Mouse (Mus musculus): Measurements from ENCODE around the gene 4930590J08Rik. TPM values are rescaled to one million over a fixed set of nuclear protein-coding genes. Genes with fewer than 3 reads are reported as not detected.
"Not testable (repeated sequence)": the region's sequence is repeated elsewhere in the genome, so short reads cannot be mapped to it uniquely, and the experiment has no call there.

Gene 4930590J08Rik
- polyA plus RNA-seq (2012; ENCODE audit: insufficient read depth, low replicate concordance), result 0.03 and 2.0 TPM in 2 replicates

DNA sequence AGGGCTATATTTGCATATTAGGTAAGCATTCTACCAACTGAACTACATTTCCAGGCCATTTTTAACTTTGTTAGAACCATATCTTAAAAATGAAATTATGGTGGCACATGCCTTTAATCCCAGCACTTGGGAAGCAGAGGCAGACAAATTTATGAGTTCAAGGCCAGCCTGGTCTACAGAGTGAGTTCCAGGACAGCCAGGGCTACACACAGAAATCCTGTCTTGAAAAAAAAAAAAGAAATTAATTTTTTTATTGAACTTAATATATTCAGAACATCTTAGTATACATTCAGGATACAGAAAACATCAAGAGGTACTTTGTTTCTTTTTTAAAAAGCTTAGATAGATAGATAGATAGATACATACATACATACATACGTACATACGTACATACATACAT, at the start of gene 4930590J08Rik:
Gene 4930590J08Rik, plus strand, starts transcription at position 301 of the 400 bp plus-strand sequence.
- H3K36me3 ChIP-seq (replicated peaks; ENCODE audit: low read length), result peaks cover 64% of the 10 kb centered on the region

DNA sequence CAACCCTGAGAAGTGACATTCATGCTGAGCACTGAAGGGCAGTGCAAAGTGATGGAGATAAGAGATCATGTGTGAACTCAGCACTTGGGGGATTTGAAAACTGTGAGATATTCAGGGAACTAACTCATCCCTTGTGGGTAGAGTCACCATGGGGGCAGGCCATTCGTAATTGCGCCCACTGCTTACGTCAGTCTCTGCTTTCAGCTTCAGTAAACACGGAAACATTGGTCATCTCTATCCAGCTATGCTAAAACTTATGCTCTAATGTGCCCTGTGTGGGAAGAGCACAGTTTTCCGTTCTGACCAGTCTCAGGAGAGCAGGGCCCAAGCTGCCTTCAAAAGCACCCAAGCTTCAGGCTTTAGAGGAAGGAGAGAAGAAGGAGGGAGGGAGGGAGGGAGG, 44.3 kb upstream of the 4930590J08Rik start:
- H3K36me3 ChIP-seq (replicated peaks; ENCODE audit: low read length), result no peaks in the 10 kb centered on the region
- H3K4me3 ChIP-seq (replicated peaks), result no peak overlapping the region
- H3K4me1 ChIP-seq, result no peaks in the 10 kb centered on the region; the same call in 1 of the 2 replicates
- H3K9me3 ChIP-seq, result peaks cover 9% of the 10 kb centered on the region
- H3K27me3 ChIP-seq (replicated peaks), result peaks cover 69% of the 10 kb centered on the region
- TF ChIP-seq GATA1 (IDR thresholded peaks at IDR 0.05; ENCODE audit: borderline replicate concordance, low read length), result no peak
- TF ChIP-seq FLI1 (IDR thresholded peaks at IDR 0.05; ENCODE audit: low read length), result no peak

More for the DNA sequence above, at the start of gene 4930590J08Rik:
- H3K9me3 ChIP-seq; H3K4me1 ChIP-seq; H3K27me3 ChIP-seq (replicated peaks); H3K4me3 ChIP-seq (replicated peaks): not testable (repeated sequence)

DNA sequence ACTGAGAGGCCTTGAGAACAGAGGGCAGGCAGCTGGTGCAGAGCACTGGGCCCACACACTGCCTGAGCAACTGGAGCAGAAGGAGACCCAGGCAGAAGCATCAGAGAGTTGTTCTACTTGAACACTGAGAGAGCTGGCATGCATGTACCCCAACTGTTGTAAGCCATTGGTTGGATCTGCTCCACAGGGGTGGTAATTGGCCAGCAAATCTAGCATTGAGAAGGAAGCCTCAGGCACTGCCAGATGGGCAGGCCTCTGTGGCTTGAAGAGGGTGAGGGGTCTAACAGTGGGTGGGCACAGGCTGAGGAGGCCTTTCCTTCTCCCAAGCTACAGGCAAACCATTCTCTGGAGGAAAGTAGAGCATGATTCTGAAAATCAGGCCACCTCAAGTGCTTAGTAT, 39.8 kb upstream of the 4930590J08Rik start:
- Histone ChIP-seq H3K9me3 (peaks cover 9% of the 10 kb centered on the region), H3K4me1 (peaks cover 22% of the 10 kb centered on the region), H3K27me3 (replicated peaks) (peaks cover 52% of the 10 kb centered on the region), H3K36me3 (replicated peaks; ENCODE audit: low read length) (no peaks in the 10 kb centered on the region), H3K4me3 (replicated peaks) (no peak overlapping the region)
- no peak for TF ChIP-seq FLI1 (IDR thresholded peaks at IDR 0.05; ENCODE audit: low read length)
- TF ChIP-seq GATA1 (IDR thresholded peaks at IDR 0.05; ENCODE audit: borderline replicate concordance, low read length), result no peak

DNA sequence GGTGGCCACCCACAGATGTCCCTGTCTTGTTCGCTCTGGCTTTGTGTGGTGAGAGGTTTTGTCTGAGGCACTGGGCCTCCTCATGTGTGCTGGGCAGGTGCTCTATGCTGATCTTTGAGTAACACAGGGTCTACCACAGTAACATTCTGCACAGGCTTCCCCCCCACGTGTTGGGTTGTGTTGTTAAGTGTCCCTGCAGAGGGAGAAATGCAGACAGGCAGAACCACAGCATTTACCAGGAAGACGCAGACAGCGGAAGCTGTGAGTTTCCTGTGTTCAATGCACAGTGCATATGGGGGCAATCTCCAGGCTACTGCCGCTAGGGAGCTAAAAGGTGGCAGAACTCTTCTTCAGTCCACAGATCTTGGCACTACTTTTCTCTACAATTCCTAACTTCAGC, 38.0 kb upstream of the 4930590J08Rik start:
- Histone ChIP-seq H3K27me3 (replicated peaks) (peaks cover 51% of the 10 kb centered on the region), H3K4me1 (peaks cover 25% of the 10 kb centered on the region), H3K4me3 (replicated peaks) (no peak overlapping the region), H3K9me3 (peaks cover 5% of the 10 kb centered on the region), H3K36me3 (replicated peaks; ENCODE audit: low read length) (no peaks in the 10 kb centered on the region)
- TF ChIP-seq FLI1 (IDR thresholded peaks at IDR 0.05; ENCODE audit: low read length), result no peak
- no peak for TF ChIP-seq GATA1 (IDR thresholded peaks at IDR 0.05; ENCODE audit: borderline replicate concordance, low read length)

DNA sequence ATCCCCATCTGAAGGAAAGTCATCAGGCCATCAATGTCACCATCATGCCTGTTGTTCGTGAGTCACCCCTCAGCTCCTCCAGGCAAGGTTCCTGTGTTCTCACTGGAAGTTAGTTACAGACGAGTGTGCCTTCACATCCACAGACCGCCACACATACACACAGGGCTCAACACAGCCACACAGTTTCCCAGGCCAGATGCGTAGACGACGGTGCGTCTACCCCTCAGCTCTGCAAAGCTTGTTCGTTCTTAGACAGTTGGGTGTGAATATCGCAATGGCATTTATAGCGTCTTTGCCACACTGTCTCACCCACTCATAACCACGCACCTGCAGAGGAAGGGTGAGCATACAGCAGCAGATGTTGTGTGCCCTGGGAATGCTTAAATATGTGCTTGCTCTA, 37.0 kb upstream of the 4930590J08Rik start:
- TF ChIP-seq FLI1 (IDR thresholded peaks at IDR 0.05; ENCODE audit: low read length) (no peak), GATA1 (IDR thresholded peaks at IDR 0.05; ENCODE audit: borderline replicate concordance, low read length) (no peak)
- Histone ChIP-seq H3K36me3 (replicated peaks; ENCODE audit: low read length) (no peaks in the 10 kb centered on the region), H3K27me3 (replicated peaks) (peaks cover 55% of the 10 kb centered on the region)

DNA sequence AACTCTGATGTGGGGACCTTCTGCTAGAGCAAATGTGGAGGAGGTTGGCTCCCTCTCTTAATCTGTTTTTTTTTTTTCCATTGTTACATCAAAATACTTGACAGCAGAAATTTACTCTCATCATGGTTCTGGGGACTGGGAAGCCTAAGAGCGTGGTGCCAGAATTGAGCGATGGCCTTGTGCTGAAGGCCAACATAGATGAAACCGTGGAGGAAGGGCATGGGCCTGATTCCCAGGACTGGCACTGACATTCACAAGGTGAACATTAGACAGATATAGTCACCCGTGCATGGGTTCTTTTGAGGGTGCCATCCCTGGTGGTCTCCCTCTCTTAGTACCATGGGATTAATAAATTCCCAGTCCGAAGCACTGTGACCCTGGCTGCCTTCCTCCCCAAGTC, 34.5 kb upstream of the 4930590J08Rik start:
- Histone ChIP-seq H3K27me3 (replicated peaks) (peaks cover 53% of the 10 kb centered on the region), H3K36me3 (replicated peaks; ENCODE audit: low read length) (no peaks in the 10 kb centered on the region), H3K4me3 (replicated peaks) (no peak overlapping the region), H3K9me3 (peaks cover 5% of the 10 kb centered on the region), H3K4me1 (peaks cover 38% of the 10 kb centered on the region)
- no peak for TF ChIP-seq GATA1 (IDR thresholded peaks at IDR 0.05; ENCODE audit: borderline replicate concordance, low read length)
- no peak for TF ChIP-seq FLI1 (IDR thresholded peaks at IDR 0.05; ENCODE audit: low read length)

More for the DNA sequence above, 37.0 kb upstream of the 4930590J08Rik start:
- Histone ChIP-seq H3K4me1 (peaks cover 27% of the 10 kb centered on the region), H3K4me3 (replicated peaks) (peak overlapping the region; percentile 6), H3K9me3 (peaks cover 1% of the 10 kb centered on the region)

DNA sequence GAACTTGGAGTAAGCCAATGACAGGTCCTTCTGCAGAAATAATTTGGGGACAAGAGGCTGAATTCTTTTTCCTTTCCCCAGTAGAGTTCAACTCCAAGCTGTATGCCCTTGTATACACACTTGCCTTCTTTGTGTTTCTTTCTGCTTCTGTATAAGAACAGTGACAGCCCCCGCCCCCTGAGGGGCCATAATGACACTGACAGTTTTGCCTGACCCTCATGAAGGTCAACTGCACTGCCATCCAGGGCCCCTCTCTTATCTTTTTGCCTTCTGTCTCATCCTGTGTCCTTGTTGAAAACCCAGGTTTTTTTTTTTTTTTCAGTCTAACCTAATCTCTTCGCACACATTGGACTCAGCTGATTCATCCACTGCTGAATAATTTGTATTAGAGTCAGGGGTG, 29.8 kb upstream of the 4930590J08Rik start:
- Histone ChIP-seq H3K4me3 (replicated peaks) (no peak overlapping the region), H3K27me3 (replicated peaks) (peaks cover 33% of the 10 kb centered on the region), H3K9me3 (peaks cover 5% of the 10 kb centered on the region), H3K36me3 (replicated peaks; ENCODE audit: low read length) (no peaks in the 10 kb centered on the region), H3K4me1 (peaks cover 31% of the 10 kb centered on the region)
- TF ChIP-seq FLI1 (IDR thresholded peaks at IDR 0.05; ENCODE audit: low read length) (no peak), GATA1 (IDR thresholded peaks at IDR 0.05; ENCODE audit: borderline replicate concordance, low read length) (no peak)

DNA sequence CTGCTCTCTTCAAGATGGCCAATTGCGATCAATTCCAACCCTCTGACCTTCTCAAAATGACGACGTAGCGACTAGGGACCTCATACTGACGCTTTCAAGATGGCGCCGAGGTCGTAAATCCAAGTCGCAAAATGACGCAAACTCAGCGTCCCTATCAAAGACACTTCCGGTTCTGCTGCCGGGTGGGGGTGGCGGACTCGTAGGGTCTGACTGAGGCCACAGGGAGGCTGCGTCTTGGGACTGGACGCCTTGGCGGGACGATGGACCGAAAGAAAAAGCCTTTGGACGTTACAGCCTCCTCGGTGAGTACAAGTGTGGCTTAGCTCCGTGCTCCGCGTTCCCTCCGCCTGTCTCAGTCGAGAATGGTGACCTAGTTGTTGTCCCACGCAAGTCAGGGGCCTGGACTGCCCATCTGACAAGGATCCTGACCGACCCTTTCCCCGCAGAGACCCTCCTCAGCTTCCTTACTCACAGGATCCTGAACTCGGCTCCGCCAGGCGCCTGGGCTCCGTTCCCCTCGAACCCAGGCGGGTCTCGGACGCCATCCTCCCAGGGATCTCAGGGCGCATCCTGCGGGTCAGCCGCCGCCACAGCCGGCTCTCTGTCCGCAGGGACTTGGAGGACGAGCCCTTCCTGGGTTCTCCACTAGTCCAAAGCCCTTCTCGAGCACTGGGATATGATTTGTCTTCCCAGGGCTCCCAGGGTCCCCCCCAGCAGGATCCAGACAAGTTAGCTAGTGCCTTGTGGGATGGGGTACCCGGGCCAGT, 24.5 kb upstream of the 4930590J08Rik start, which contains the start of gene Ccdc174:
Gene Ccdc174, plus strand, starts transcription at position 169 of the 767 bp plus-strand sequence.
- H3K4me1 ChIP-seq, result peaks cover 39% of the 10 kb centered on the region
- peak within 1 kb of the TSS; percentile 96 for H3K4me3 ChIP-seq (replicated peaks)
- H3K36me3 ChIP-seq (replicated peaks; ENCODE audit: low read length), result peaks cover 29% of the 10 kb centered on the region
- TF ChIP-seq FLI1 (IDR thresholded peaks at IDR 0.05; ENCODE audit: low read length) (peak; percentile 50; the same call in 1 of the 2 replicates), GATA1 (IDR thresholded peaks at IDR 0.05; ENCODE audit: borderline replicate concordance, low read length) (no peak)
- H3K9me3 ChIP-seq, result no peaks in the 10 kb centered on the region
- H3K27me3 ChIP-seq (replicated peaks), result peaks cover 2% of the 10 kb centered on the region

DNA sequence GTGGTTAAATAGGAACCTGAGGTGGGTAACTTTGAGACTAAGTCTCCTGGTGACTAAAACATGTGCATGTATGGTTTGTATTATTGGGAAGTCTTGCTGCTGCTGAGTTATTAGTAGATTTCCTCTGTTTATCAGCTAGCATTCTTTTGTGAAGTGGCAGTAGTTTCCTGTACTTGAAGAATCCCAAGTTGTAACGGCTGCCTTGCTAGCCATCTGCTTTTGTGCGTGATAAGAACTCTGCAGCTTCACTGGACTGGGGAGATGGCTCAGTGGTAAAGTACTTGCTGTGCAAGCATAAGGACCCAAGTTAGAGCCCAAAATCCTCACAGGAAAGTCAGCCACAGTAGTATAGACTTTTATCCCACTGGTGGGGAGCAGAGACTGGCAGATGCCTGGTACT, 18.8 kb upstream of the 4930590J08Rik start:
- peaks cover 56% of the 10 kb centered on the region for H3K4me1 ChIP-seq
- H3K4me3 ChIP-seq (replicated peaks), result no peak overlapping the region
- peaks cover 84% of the 10 kb centered on the region for H3K36me3 ChIP-seq (replicated peaks; ENCODE audit: low read length)
- no peaks in the 10 kb centered on the region for H3K9me3 ChIP-seq
- H3K27me3 ChIP-seq (replicated peaks), result no peaks in the 10 kb centered on the region
- no peak for TF ChIP-seq GATA1 (IDR thresholded peaks at IDR 0.05; ENCODE audit: borderline replicate concordance, low read length)
- no peak for TF ChIP-seq FLI1 (IDR thresholded peaks at IDR 0.05; ENCODE audit: low read length)

DNA sequence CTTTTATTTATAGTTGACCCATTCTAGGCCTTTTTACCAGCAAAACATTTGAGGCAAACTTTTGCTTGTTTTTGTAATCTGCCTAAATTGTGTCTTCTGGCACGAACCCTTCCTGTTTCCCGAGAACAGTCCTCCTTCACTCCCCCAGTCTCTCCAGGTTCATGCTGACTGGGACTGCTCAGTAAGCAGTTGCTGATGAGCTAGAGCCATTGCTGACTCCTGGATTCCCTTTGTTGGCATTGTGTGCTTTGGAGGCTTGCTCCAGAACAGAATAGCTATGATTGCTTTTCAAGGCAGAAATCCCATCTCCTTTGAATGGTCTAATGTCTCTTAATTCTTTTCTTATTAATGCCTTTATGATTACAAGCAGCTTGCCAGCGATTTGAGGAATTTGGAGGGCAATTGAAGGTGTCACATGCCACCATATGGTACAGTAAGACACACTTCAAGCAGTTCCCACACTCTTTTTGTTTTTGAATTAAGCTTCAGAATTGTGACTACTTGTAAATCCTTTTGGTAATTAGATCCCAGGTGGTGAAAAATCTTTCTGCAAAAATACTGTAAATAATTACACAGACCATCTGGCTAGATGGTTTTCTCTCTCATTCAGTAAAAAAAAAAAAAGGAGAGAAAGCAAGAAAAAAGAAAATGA, 13.2 kb upstream of the 4930590J08Rik start:
- H3K27me3 ChIP-seq (replicated peaks), result no peaks in the 10 kb centered on the region
- peaks cover 93% of the 10 kb centered on the region for H3K36me3 ChIP-seq (replicated peaks; ENCODE audit: low read length)
- no peak overlapping the region for H3K4me3 ChIP-seq (replicated peaks)
- TF ChIP-seq GATA1 (IDR thresholded peaks at IDR 0.05; ENCODE audit: borderline replicate concordance, low read length) (no peak), FLI1 (IDR thresholded peaks at IDR 0.05; ENCODE audit: low read length) (no peak)
- H3K4me1 ChIP-seq, result peaks cover 34% of the 10 kb centered on the region
- no peaks in the 10 kb centered on the region for H3K9me3 ChIP-seq
